Mouse (Mus musculus) embryonic facial prominence, embryonic 15.5 days (tissue): ENCODE measurements around the gene Cep170. TPM values are rescaled to one million over a fixed set of nuclear protein-coding genes. Genes with fewer than 3 reads are reported as not detected.

ENCODE experiments used
- ATAC-seq: fragments of 200-750 bp; cut with Nextera tagmentation; 2 replicates; pipeline ENCODE4 v1.8.0; 2017; ENCODE audit warnings: low read depth, moderate TSS enrichment; ENCODE audit not compliant: insufficient number of reproducible peaks, low FRiP score, low TSS enrichment
- H3K27ac ChIP-seq: fragments of 300-500 bp; sonication (generic); replicated peaks from 2 replicates; pipeline ENCODE4 v1.5.1; 2015; ENCODE audit warnings: mild to moderate bottlenecking, inconsistent platforms
- H3K27me3 ChIP-seq: fragments of 300-500 bp; sonication (generic); 2 replicates; pipeline ENCODE4 v1.6.1; 2015; ENCODE audit warnings: inconsistent platforms
- H3K36me3 ChIP-seq: fragments of 300-500 bp; sonication (generic); 2 replicates; pipeline ENCODE4 v1.6.1; 2015; ENCODE audit warnings: mild to moderate bottlenecking, inconsistent platforms
- H3K4me1 ChIP-seq: fragments of 300-500 bp; sonication (generic); 2 replicates; pipeline ENCODE4 v1.6.1; 2015; ENCODE audit warnings: inconsistent platforms
- H3K4me2 ChIP-seq: fragments of 300-500 bp; sonication (generic); replicated peaks from 2 replicates; pipeline ENCODE4 v1.6.1; 2015; ENCODE audit warnings: mild to moderate bottlenecking, inconsistent platforms
- H3K4me3 ChIP-seq: fragments of 300-500 bp; sonication (generic); replicated peaks from 2 replicates; pipeline ENCODE4 v1.5.1; 2015; ENCODE audit warnings: mild to moderate bottlenecking, inconsistent platforms
- H3K9ac ChIP-seq: fragments of 300-500 bp; sonication (generic); 2 replicates; pipeline ENCODE4 v1.6.1; 2015; ENCODE audit warnings: inconsistent platforms
- H3K9me3 ChIP-seq: fragments of 300-500 bp; sonication (generic); replicated peaks from 2 replicates; pipeline ENCODE4 v1.6.1; 2016; ENCODE audit warnings: inconsistent platforms
- WGBS: fragments of 180-500 bp; shearing (Covaris S2); methylation state at CpG from one replicate; pipeline ENCODE4 v1.1.7; 2015; 5-methylcytosine and 5-hydroxymethylcytosine counted together
- polyA plus RNA-seq: library from polyadenylated mRNA; unstranded; fragments of >200 nt; fragmentation: Nextera tagmentation; extraction: Ambion mirVana; gene quantifications from 2 replicates; pipeline ENCODE4 v1.2.1, GENCODE M21; 2015

Cep170 gene
- polyA plus RNA-seq, 1 experiment from 2014 or later, result 28.9 TPM

DNA sequence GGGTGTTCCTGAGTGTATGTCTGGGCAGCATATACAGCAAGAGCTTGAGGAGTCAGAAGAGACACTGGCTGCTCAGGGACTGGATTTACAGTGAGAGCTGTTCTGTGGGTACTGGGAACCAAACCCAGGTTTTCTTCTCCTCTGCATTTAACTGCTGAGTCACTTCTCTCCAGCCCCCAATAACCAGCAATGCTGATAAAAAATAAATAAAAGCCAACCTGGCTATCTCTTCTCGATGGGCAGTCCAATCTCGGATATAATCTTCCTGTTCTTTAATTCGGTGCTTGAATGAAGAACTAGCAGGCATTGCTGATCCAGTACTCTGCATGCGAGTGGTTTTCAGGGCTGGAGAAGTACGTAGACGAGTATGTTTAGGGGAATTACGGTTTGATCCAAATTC is 64.2 kb downstream of the Cep170 start:
- WGBS, result 90% methylated on average over 7 of the region's 7 CpGs
- H3K27ac ChIP-seq, result no peak overlapping the region
- H3K4me3 ChIP-seq, result no peak overlapping the region
- no peak overlapping the region for H3K9ac ChIP-seq
- no peak for ATAC-seq
- no peaks in the 10 kb centered on the region for H3K9me3 ChIP-seq
- H3K4me1 ChIP-seq, result no peaks in the 10 kb centered on the region
- 0 out of 2 replicates have a peak, but pooled peaks cover 6% of the 10 kb centered on the region for H3K36me3 ChIP-seq
- no peaks in the 10 kb centered on the region for H3K27me3 ChIP-seq
- H3K4me2 ChIP-seq, result no peak overlapping the region

DNA sequence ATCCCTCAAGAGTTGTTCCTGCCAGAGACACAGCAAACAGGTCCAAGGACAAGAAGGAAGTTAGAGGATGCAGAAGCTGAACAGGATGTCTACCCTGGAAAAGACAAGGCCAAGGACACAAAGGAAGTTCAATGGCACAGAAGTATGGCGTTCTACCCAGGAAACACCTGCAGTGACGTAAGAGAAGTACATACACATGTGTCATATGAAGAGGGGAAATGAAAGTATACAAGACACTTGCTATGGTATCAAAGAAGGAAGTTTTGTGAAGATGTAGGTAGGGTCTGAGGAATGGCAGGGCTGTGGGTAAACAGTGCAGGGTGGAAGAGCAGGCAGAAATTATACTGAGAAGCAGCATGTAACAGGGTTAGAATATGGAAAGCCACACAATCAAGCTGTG is 81.0 kb downstream of the Cep170 start:
- no peaks in the 10 kb centered on the region for H3K4me1 ChIP-seq
- no peaks in the 10 kb centered on the region for H3K27me3 ChIP-seq
- no peak overlapping the region for H3K27ac ChIP-seq
- no peak overlapping the region for H3K4me3 ChIP-seq
- no peak overlapping the region for H3K4me2 ChIP-seq
- WGBS, result 87% methylated on average over 2 of the region's 2 CpGs
- H3K36me3 ChIP-seq, result peaks cover 25% of the 10 kb centered on the region
- no peak overlapping the region for H3K9ac ChIP-seq
- no peak for ATAC-seq
- no peaks in the 10 kb centered on the region for H3K9me3 ChIP-seq

DNA sequence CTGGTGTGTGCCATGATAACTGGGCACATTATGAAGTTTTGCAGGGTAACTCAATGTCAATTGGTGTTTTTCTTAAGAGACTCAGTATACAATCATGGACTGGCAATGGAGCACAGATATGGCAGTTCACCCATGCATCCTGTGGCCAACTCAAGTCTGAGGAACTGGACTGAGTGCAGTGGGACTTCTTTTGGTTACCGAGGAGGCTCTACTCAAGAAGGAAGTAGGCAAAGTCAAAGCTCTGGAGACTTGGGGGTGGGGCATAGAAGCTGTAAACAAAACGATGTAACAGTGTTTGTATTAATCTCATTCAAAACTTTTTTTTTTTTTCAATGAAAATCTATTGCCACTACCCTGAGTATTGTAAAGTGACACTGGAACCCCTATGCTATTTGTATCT is 83.3 kb downstream of the Cep170 start:
- no peaks in the 10 kb centered on the region for H3K9me3 ChIP-seq
- H3K36me3 ChIP-seq, result peaks cover 17% of the 10 kb centered on the region
- no peak overlapping the region for H3K9ac ChIP-seq
- no peak overlapping the region for H3K4me3 ChIP-seq
- H3K4me2 ChIP-seq, result no peak overlapping the region
- ATAC-seq, result no peak
- H3K27me3 ChIP-seq, result no peaks in the 10 kb centered on the region
- no peaks in the 10 kb centered on the region for H3K4me1 ChIP-seq
- WGBS, result 83% methylated on average over 2 of the region's 2 CpGs
- H3K27ac ChIP-seq, result no peak overlapping the region

DNA sequence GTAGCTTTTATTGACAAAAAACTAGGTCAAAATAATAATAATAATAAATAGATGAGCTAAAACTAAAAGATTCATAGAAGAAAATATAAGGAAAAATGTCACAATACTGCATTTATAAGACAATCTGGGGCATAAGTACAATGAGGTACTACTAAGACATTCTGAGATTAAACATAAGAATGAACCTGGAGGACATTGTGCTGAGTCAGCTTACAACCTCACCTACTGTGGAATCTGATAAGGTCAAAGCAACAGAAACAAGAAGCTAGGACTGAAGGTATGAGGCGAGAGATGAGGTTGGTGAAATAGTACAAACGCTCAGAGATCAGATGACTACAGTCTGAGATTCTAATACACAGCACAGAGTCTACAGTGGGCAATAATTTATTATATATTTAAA is 86.5 kb downstream of the Cep170 start:
- ATAC-seq, result no peak
- no peak overlapping the region for H3K27ac ChIP-seq
- WGBS, result 80% methylated on average over 2 of the region's 2 CpGs
- H3K9me3 ChIP-seq, result no peaks in the 10 kb centered on the region
- no peaks in the 10 kb centered on the region for H3K27me3 ChIP-seq
- H3K36me3 ChIP-seq, result 0 out of 2 replicates have a peak, but pooled peaks cover 5% of the 10 kb centered on the region
- H3K4me2 ChIP-seq, result no peak overlapping the region
- H3K4me1 ChIP-seq, result no peaks in the 10 kb centered on the region
- H3K9ac ChIP-seq, result no peak overlapping the region
- H3K4me3 ChIP-seq, result no peak overlapping the region

DNA sequence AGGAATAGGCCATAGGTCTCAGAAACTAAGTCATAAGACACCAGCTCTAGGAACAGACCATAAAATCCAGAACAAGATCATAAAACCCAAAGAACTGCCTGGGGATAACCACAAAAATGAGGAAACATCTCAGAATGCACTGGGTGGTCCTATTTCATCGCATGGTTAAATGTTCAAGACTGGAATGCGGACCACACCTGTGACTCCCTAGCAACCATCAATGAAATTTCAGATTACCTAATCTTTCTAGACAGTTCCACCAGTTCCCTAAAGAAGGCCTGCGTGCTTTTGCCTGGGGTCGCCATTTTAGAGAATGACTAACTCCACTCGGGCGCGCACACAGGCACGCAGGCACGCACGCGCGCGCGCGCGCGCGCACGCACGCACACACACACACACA is 89.1 kb downstream of the Cep170 start:
- H3K9me3 ChIP-seq, result no peaks in the 10 kb centered on the region
- H3K4me1 ChIP-seq, result no peaks in the 10 kb centered on the region
- H3K4me3 ChIP-seq, result no peak overlapping the region
- ATAC-seq, result no peak
- H3K36me3 ChIP-seq, result no peaks in the 10 kb centered on the region
- WGBS, result 93% methylated on average over 20 of the region's 20 CpGs
- no peak overlapping the region for H3K9ac ChIP-seq
- H3K4me2 ChIP-seq, result no peak overlapping the region
- H3K27me3 ChIP-seq, result no peaks in the 10 kb centered on the region
- H3K27ac ChIP-seq, result no peak overlapping the region

DNA sequence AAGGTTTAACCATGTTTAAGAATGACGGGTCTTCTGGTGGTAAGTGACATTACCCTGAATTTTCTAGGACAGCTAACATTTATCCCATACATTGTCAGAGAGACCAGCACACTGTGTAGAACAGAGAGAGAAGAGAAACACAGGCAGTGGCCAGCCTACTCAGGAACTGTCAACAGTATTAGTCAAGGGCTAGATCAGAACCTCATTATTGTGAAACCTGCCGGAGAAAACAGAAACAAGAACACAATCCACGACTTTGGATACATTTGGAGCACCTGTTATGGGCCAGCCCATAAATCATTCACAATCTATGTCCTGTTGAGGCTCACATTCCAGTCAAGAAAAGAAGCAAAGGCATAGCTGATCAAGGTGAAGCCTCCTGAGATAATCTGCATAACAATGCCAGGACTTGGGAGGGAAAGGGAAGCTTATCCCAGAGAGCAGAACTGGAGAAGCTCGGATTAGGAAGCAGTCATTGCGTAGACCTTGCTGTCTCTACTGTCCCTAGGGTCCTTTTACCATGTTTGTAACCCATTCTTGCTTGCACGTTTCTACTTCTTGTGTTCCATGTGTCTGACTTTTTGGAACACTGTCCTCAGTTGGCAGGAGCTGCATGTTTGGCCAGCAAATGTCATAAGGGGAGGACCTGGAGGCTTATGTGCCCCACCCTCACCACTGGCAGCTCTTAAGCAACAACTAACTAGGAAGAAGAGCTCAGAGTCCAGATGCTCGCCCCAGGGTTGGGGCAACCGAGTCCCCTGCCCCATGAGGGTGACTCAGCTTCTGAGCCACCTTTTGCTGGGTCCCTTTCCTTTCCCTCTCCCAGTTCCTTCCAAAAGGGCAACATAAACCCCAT is 89.8 kb downstream of the Cep170 start:
- Histone ChIP-seq H3K27ac (no peak overlapping the region), H3K4me3 (no peak overlapping the region), H3K9ac (no peak overlapping the region), H3K4me2 (no peak overlapping the region), H3K4me1 (no peaks in the 10 kb centered on the region), H3K27me3 (no peaks in the 10 kb centered on the region), H3K36me3 (no peaks in the 10 kb centered on the region), H3K9me3 (no peaks in the 10 kb centered on the region)
- 78% methylated on average over 8 of the region's 8 CpGs for WGBS
- ATAC-seq, result no peak

DNA sequence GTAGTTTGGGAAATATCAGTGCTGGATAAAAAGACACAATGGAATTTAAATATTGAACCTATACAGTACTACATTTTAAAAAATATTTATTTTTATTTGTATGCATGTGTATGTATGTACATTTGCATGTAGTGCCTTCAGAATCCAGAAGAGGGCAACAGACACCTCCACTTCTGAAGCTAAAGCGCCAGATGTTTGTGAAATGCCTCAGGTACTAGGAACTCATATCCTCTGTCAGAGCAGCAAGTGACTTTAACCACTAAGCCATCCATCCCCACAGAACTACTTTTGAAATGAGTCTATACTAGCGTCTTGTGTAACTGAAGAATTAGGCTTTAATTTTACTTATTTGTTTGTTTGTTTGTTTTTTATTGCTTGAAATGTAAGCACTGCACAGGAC is 101.4 kb downstream of the Cep170 start:
- H3K27me3 ChIP-seq, result no peaks in the 10 kb centered on the region
- no peak overlapping the region for H3K9ac ChIP-seq
- no peak for ATAC-seq
- no peaks in the 10 kb centered on the region for H3K9me3 ChIP-seq
- WGBS, result 22% methylated on average over 2 of the region's 2 CpGs
- no peak overlapping the region for H3K4me3 ChIP-seq
- no peak overlapping the region for H3K27ac ChIP-seq
- no peak overlapping the region for H3K4me2 ChIP-seq
- H3K4me1 ChIP-seq, result no peaks in the 10 kb centered on the region
- H3K36me3 ChIP-seq, result no peaks in the 10 kb centered on the region

DNA sequence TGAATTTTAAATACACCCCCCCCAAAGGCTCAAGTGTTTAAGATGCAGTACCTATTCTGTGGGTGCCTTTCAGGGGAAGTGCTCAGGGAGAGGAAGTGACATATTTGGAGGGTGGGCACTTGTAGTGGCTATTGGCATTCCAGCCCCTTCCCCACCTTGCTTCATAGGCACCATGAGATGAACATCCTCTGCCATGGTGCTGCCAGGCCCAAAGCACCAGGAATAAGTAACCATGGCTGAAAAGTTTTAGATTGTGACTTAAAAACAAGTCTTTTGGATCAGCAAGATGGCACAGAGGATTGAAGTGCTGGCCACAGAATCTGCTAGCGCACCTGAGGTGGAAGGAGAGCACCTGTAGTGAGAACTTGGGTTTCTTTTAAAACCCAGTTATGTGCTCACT is 113.6 kb downstream of the Cep170 start:
- WGBS, result 92% methylated on average over 1 of the region's 1 CpGs
- Histone ChIP-seq H3K9ac (no peak overlapping the region), H3K4me2 (no peak overlapping the region), H3K36me3 (no peaks in the 10 kb centered on the region), H3K4me3 (no peak overlapping the region), H3K27me3 (no peaks in the 10 kb centered on the region), H3K4me1 (no peaks in the 10 kb centered on the region), H3K27ac (no peak overlapping the region), H3K9me3 (no peaks in the 10 kb centered on the region)
- no peak for ATAC-seq

DNA sequence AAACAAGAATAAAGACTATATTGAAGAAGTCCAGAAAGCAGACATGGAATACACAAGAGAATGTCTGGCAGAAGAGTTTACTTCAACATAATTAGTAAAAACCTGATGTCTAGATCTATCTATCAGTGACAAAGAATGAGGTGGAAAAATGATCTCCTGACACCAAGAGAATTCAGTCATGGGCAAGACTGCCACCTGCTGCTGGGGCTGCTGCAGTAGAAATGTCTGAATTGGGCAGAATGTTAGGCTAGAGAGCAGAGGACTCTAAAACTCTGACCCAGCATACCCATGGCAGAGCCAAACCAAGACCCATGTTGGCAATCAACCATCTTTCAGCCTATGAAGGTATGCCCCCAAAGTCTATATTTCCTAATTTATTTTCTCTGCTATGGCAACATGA is 114.1 kb downstream of the Cep170 start:
- H3K27me3 ChIP-seq, result no peaks in the 10 kb centered on the region
- H3K9me3 ChIP-seq, result no peaks in the 10 kb centered on the region
- no peak overlapping the region for H3K9ac ChIP-seq
- no peak overlapping the region for H3K27ac ChIP-seq
- no peaks in the 10 kb centered on the region for H3K36me3 ChIP-seq
- H3K4me3 ChIP-seq, result no peak overlapping the region
- no peak overlapping the region for H3K4me2 ChIP-seq
- ATAC-seq, result no peak
- no peaks in the 10 kb centered on the region for H3K4me1 ChIP-seq

DNA sequence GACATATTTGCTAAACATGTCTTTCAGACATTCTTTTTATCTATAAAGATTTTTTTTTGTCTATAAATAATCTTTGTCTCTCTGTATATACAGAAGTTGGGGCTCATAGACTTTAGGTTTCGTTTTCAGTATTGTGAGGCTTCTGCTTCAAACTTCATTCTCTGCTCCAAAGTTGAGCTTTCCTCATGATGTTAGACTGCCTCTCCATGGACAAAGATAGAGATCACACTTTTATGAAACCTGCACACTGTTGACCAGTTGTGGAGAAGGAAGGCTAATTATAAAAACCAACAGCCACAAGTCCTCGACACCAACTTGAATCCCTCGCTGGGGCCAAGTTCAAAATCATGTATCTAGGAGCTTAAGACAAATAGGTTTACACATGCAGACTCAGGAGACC is 115.2 kb downstream of the Cep170 start:
- Histone ChIP-seq H3K36me3 (no peaks in the 10 kb centered on the region), H3K4me1 (no peaks in the 10 kb centered on the region), H3K27me3 (no peaks in the 10 kb centered on the region), H3K9me3 (no peaks in the 10 kb centered on the region), H3K4me3 (no peak overlapping the region), H3K9ac (no peak overlapping the region), H3K4me2 (no peak overlapping the region), H3K27ac (no peak overlapping the region)
- 75% methylated on average over 3 of the region's 3 CpGs for WGBS
- ATAC-seq, result no peak

DNA sequence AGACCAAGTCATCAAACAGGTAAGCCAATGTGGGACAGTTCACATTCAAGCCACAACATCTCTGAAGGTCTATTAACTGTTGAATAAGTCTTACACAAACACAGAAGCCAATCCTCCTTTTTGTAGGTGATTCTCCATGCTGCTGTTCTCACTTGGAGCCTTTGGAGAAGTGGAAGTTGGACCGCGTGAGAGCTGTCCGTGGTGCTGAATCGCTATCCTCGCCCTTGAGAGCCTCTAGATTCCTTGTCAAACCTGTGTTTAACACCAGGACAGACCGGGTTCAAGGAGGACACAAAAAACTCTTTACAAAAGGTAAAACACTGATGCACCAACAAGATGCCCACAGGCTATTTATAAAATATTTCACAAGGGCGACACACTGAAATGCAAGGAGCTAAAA is 116.8 kb downstream of the Cep170 start:
- Histone ChIP-seq H3K4me3 (no peak overlapping the region), H3K4me1 (no peaks in the 10 kb centered on the region), H3K4me2 (no peak overlapping the region), H3K9me3 (no peaks in the 10 kb centered on the region), H3K27me3 (no peaks in the 10 kb centered on the region), H3K27ac (no peak overlapping the region), H3K9ac (no peak overlapping the region), H3K36me3 (no peaks in the 10 kb centered on the region)
- no peak for ATAC-seq
- WGBS, result 19% methylated on average over 7 of the region's 7 CpGs

DNA sequence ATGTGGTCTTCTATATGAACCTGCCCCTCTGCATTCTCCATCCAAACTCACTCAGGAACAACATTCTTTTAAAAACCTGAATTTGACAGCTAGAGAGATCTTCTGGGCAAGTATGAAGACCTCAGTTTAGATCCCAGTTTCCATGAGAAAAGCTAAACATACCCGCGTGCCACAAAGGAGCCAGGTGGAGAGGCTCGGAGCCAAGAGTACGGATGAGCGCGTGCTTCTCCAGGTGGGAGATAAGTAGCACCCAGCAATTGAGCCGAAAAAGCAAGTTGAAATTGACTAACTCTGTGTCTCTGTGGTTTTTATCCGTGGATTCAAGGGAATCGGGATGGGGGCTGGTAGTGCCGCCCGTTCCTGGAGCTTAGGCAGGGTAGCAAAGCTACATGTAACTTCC is 122.8 kb downstream of the Cep170 start:
- Histone ChIP-seq H3K27me3 (no peaks in the 10 kb centered on the region), H3K4me3 (no peak overlapping the region), H3K36me3 (no peaks in the 10 kb centered on the region), H3K9me3 (no peaks in the 10 kb centered on the region), H3K27ac (no peak overlapping the region), H3K9ac (no peak overlapping the region), H3K4me2 (no peak overlapping the region), H3K4me1 (no peaks in the 10 kb centered on the region)
- no peak for ATAC-seq
- 91% methylated on average over 11 of the region's 11 CpGs for whole genome bisulfite sequencing
